10 mouse cellular contexts compared by ENCODE assay signal in the genomic region with DNA sequence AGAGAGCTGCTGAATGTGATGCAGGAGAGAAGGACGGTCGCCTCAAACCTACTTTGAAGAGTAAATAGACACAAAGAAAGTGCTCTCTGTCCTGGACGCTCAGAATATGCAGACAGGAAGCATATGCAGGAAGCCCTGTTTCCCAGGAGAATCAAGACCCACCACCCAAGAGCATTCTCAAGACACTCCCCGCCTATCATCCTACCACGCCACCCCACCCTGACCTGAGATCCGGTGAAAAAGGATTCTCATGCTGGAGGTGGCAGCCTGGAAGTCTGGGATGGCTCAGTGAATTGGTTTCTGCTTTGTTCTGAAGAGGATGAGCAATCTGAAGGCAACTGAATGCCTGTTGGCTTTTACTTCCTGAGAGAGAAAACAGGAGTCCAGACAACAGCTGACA. TPM values are rescaled to one million over a fixed set of nuclear protein-coding genes. Genes with fewer than 3 reads are reported as not detected.
"Had no signal": no experiment of that assay in that cellular context is flagged by ENCODE, and none has a peak within 500 bp of the region (broad histone marks: within the 10 kb centered on the region; RNA-seq: fewer than 3 reads in every experiment).

No protein-coding gene starts in this region.

- DNase-seq: gastrocnemius, postnatal 14 days; heart, adult 2 months; heart, postnatal 4 days; kidney, adult 18-20 months; kidney, adult 8-10 months; kidney, postnatal 10 days; kidney, postnatal 25 days; kidney, postnatal 4 days; left cerebral cortex, postnatal 4 days had no signal

RNA-seq across cellular contexts. Expression of gene Osmr, which starts 26.5 kb away (rescaled TPM):
- total RNA-seq: granulocyte monocyte progenitor cell, adult 5-6 weeks had no signal
